Mouse (Mus musculus) cerebellum, postnatal 4 days (tissue): ENCODE data around the gene Rap1gap.

ENCODE experiments used
- DNase-seq, 2 experiments: peaks; one replicate each; pipeline ENCODE4 v3.0.0; 2022; ENCODE audit warnings: low spot score in 2 of 2, mixed read lengths in 1 of 2

Gene Rap1gap

DNA sequence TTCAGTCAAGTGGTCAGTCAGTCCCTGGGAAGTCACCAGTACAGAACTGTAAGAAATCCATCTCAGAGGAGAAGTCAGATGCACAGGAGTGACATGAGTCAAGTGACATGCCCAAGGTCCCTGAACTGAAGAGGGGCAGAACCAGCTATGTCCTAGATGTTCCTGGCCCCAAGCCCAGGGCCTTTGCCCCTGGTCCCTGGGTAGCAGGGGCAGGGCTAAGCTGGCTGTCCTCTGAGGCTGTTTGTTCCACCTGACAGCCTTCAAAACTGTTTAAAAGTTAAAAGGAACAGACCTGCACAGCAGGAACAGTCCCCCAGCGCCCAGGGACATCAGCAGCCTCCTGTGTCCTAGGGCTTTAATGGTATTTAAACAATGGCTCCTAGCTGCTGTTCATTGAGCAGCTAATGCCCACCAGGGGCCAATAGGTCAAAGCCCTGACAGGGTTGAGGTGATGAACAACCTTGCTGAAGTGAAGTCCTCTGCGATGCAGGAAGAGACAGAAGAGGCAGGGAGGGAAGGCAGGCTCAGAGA is 108.9 kb downstream of the Rap1gap start:
- no peak for DNase-seq

DNA sequence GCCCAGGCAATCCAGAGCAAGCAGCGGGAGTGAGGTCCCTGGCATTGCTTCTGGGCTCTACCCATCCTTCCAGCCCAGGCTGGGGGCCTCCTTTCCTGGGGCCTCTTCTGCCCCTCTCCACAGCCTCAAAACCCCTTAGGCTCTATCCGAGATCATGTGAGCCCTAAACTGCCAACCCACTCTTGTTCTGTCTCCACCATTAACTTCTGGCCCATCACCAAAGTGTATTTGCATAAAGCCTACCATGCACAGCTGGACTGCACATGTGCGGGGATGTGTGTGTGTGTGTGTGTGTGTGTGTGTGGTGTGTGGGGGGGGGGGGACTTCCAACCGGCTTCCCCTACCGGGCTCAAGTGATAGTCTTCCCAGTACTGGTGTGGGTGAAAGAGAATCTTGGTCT is 109.5 kb downstream of the Rap1gap start:
- no peak for DNase-seq

DNA sequence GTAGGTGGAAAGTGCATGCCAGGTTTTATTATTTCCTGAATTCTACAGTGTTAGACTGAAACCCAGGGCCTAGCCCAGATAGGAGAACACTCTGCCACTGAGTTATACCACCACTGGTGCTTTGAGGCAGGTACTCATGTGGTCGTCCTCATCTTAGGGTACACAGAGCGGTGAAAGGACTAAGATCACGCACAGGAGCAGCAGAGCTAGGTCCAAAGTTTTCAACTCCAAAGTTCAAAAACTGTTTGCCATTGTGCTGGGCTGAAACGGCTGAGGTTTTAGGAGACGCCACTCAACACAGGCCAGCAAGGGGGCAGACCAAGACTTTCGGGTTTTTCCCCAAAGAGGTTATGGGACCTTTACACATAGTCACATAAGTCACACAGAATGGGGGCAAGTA is 110.0 kb downstream of the Rap1gap start:
- DNase-seq, result no peak

DNA sequence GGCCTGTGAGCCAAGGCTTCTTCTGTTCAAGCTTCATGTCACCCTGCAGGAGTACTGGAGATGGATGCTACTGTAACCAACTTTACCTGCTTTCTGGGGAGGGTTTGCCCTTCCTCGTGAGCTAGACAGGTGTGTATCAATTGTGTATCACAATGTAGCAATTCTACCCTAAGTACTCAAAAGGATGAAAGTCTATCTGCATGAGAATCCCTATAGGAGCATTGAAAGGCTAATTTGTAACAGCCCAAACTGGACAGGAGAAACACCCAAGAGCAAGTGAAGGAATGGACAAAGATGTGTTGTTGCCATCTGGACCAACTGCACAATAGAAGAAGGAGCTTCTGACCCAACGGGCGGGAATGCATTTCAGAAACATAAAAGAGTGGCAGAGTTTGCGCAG is 113.3 kb downstream of the Rap1gap start:
- no peak for DNase-seq

DNA sequence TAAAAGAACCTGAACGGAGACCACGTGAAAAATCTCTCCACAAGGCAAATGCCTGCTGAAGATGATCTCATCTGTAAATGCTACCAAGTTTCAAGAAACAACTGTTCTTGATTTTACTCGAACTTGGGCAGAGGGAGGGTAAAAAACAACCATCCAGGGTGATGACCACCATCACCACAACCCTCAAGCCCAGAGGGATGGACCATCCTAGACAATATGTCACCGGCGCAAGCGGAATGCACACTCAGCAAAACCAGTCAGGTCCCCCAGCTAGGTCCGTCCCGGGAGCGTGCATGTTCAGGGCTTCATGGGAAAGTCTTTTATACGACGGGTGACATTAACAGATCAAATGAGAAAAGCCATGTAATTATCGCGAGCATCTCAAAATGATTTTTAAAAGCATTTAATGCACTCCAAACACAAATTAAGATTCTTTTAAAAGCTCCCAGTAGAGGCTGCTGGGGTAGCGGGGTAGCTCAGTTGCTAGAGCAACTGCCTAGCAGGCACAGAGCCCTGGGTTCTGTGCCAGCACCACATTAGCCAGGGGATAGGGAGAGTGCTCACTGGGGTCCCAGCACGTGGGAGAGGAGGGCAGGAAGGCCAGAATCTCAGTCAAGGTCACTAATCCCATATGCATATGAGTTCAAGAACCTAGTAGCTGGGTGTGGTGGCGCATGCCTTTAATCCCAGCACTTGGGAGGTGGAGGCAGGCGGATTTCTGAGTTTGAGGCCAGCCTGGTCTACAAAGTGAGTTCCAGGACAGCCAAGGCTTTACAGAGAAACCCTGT is 114.1 kb downstream of the Rap1gap start:
- DNase-seq, result no peak
